Mouse (Mus musculus) gastrocnemius, postnatal 25 days (tissue): Measurements from ENCODE around the gene Pou6f1. TPM values are rescaled to one million over a fixed set of nuclear protein-coding genes. Genes with fewer than 3 reads are reported as not detected.

Source experiments
- microRNA-seq, 2 experiments: library from miRNA; unstranded; fragments of <30 nt; microRNA quantifications; one replicate each; pipeline ENCODE4 v1.2.0; 2021; ENCODE audit warnings: borderline replicate concordance in 2 of 2
- total RNA-seq, 2 experiments: library from RNA; stranded (reverse); gene quantifications; 1 replicate in 1 of 2; 2 replicates in 1 of 2; pipeline ENCODE4 v1.2.3; 2021

Pou6f1 gene
- total RNA-seq, 2 experiments from 2014 or later, result 12.3 to 12.5 TPM

Small RNA genes within 50 kb of the gene (microRNA-seq; reads per million reads assigned to microRNA genes)
- gene Mir6961, result 0 reads per million in 2 experiments

Other genes with a start within 250 kb of the Pou6f1 start
- not detected for gene Methig1, start 246.8 kb downstream of the Pou6f1 start, total RNA-seq
- under 1 TPM; 0.67 to 0.86 TPM for gene Mettl7a2, start 246.8 kb downstream of the Pou6f1 start, total RNA-seq
- gene Higd1c, start 235.4 kb downstream of the Pou6f1 start, total RNA-seq, result not detected
- not detected for gene Gm5475, start 177.8 kb downstream of the Pou6f1 start, total RNA-seq
- gene Slc11a2, start 174.9 kb downstream of the Pou6f1 start, total RNA-seq, result 10 to 100 TPM; 36.7 to 41.9 TPM
- gene Letmd1, start 131.0 kb downstream of the Pou6f1 start, total RNA-seq, result 1 to 10 TPM; 9.1 to 9.9 TPM
- 1 to 10 TPM; 2.1 to 2.6 TPM for gene Csrnp2, start 104.5 kb downstream of the Pou6f1 start, total RNA-seq
- 10 to 100 TPM in 1 of 2 experiments, 1 to 10 TPM in 1; 9.3 to 11.1 TPM for gene Tfcp2, start 48.0 kb downstream of the Pou6f1 start, total RNA-seq
- 10 to 100 TPM; 51.9 to 55.1 TPM for gene Dazap2, start 15.4 kb upstream of the Pou6f1 start, total RNA-seq
- 1 to 10 TPM; 2.5 to 3.0 TPM for gene Smagp, start 37.0 kb upstream of the Pou6f1 start, total RNA-seq
- under 1 TPM in 1 of 2 experiments, not detected in 1; 0.61 TPM for gene Bin2, start 69.6 kb upstream of the Pou6f1 start, total RNA-seq
- not detected for gene Cela1, start 87.9 kb upstream of the Pou6f1 start, total RNA-seq
- gene Galnt6, start 129.4 kb upstream of the Pou6f1 start, total RNA-seq, result under 1 TPM; 0.08 to 0.13 TPM
- 1 to 10 TPM; 1.6 to 1.7 TPM for gene Slc4a8, start 161.8 kb upstream of the Pou6f1 start, total RNA-seq